Mouse (Mus musculus) embryo, embryonic 9.5 days (tissue): ENCODE results near the gene Gabrr3.
"Not testable (repeated sequence)": the region's sequence is repeated elsewhere in the genome, so short reads cannot be mapped to it uniquely, and the experiment has no call there.

Experiments
- DNase-seq: peaks from one replicate; pipeline ENCODE4 v3.0.0-alpha.2; 2017; ENCODE audit errors: extremely low spot score

Gene Gabrr3

GRCm38 (mm10) chr16:59407032-59407431, at the start of gene Gabrr3:
Gabrr3 (plus strand) TSS chr16:59407332.
- DNase-seq, result no peak

- DNase-seq, result no peak
These were observed 43.2 kb upstream of the Gabrr3 start, which contains the start of gene Olfr209 for GRCm38 (mm10) chr16:59363893-59364292. Olfr209 (minus strand) TSS chr16:59363993.

GRCm38 (mm10) chr16:59393300-59393699, 13.8 kb upstream of the Gabrr3 start:
- DNase-seq, result no peak

GRCm38 (mm10) chr16:59401102-59401501, 6.0 kb upstream of the Gabrr3 start:
- DNase-seq, result no peak

- no peak for DNase-seq
These were observed 5.1 kb upstream of the Gabrr3 start for GRCm38 (mm10) chr16:59401985-59402384.

GRCm38 (mm10) chr16:59403684-59404083, 3.4 kb upstream of the Gabrr3 start:
- DNase-seq, result peak; percentile 32

GRCm38 (mm10) chr16:59404798-59405197, 2.3 kb upstream of the Gabrr3 start:
- no peak for DNase-seq

- DNase-seq, result no peak
These were observed 2.2 kb downstream of the Gabrr3 start for GRCm38 (mm10) chr16:59409341-59409748.

- no peak for DNase-seq
These were observed 2.7 kb downstream of the Gabrr3 start for GRCm38 (mm10) chr16:59409800-59410199.

- DNase-seq, result no peak
These were observed 6.3 kb downstream of the Gabrr3 start for GRCm38 (mm10) chr16:59413475-59413874.

- DNase-seq, result no peak
These were observed 13.2 kb downstream of the Gabrr3 start for GRCm38 (mm10) chr16:59420237-59420866.

- DNase-seq, result peak; percentile 49
These were observed 13.7 kb downstream of the Gabrr3 start for GRCm38 (mm10) chr16:59420867-59421251.

- no peak for DNase-seq
These were observed 14.6 kb downstream of the Gabrr3 start for GRCm38 (mm10) chr16:59421571-59422345.

GRCm38 (mm10) chr16:59427960-59428359, 20.8 kb downstream of the Gabrr3 start:
- no peak for DNase-seq

GRCm38 (mm10) chr16:59433181-59433580, 26.0 kb downstream of the Gabrr3 start:
- no peak for DNase-seq

- no peak for DNase-seq
These were observed 37.9 kb downstream of the Gabrr3 start for GRCm38 (mm10) chr16:59444880-59445559.

- no peak for DNase-seq
These were observed 41.0 kb downstream of the Gabrr3 start for GRCm38 (mm10) chr16:59448181-59448580.

- no peak for DNase-seq
These were observed 42.0 kb downstream of the Gabrr3 start for GRCm38 (mm10) chr16:59449092-59449491.

- DNase-seq, result no peak
These were observed 44.7 kb downstream of the Gabrr3 start for GRCm38 (mm10) chr16:59451813-59452212.

- not testable (repeated sequence) for DNase-seq
These were observed 52.2 kb downstream of the Gabrr3 start for GRCm38 (mm10) chr16:59459259-59459861.

- DNase-seq, result no peak
These were observed 56.4 kb downstream of the Gabrr3 start for GRCm38 (mm10) chr16:59463567-59463966.

- DNase-seq, result no peak
These were observed 56.8 kb downstream of the Gabrr3 start for GRCm38 (mm10) chr16:59463973-59464372.
